Mouse (Mus musculus) myocyte (in vitro differentiated cells): Measurements from ENCODE around the gene Lrrc1.
A peak's percentile ranks its signal among the peaks of the same experiment; 100 is the strongest.
"Not testable (repeated sequence)": the region's sequence is repeated elsewhere in the genome, so short reads cannot be mapped to it uniquely, and the experiment has no call there.

Source experiments
- CEBPB ChIP-seq: IDR thresholded peaks from 2 replicates; pipeline ENCODE4 v1.6.1; 2011; ENCODE audit warnings: mild to moderate bottlenecking, moderate library complexity; ENCODE audit not compliant: poor library complexity, insufficient read depth, severe bottlenecking
- MYOD1 ChIP-seq, 3 experiments: IDR thresholded peaks; one replicate each; pipeline ENCODE4 v1.6.1; 2011; ENCODE audit warnings: control low read depth in 2 of 3, low read depth in 2 of 3, mild to moderate bottlenecking in 2 of 3, moderate library complexity in 1 of 3; ENCODE audit not compliant: insufficient read length in 2 of 3, control insufficient read depth in 1 of 3
- MYOG ChIP-seq, 3 experiments: IDR thresholded peaks; one replicate each; pipeline ENCODE4 v1.6.1; 2011; ENCODE audit warnings: control low read depth in 2 of 3, low read depth in 2 of 3, mild to moderate bottlenecking in 2 of 3; ENCODE audit not compliant: insufficient read length in 2 of 3, control insufficient read depth in 1 of 3, insufficient read depth in 1 of 3
- POLR2A ChIP-seq: IDR thresholded peaks from one replicate; pipeline ENCODE4 v1.6.1; 2011; ENCODE audit warnings: low read depth, mild to moderate bottlenecking, control low read depth, moderate library complexity; ENCODE audit not compliant: insufficient read length

- not testable (repeated sequence) for TF ChIP-seq MYOG (IDR thresholded peaks at IDR 0.05; ENCODE audit: control insufficient read depth in 1 of 3, insufficient read depth in 1 of 3, insufficient read length in 2 of 3, low read depth in 2 of 3); POLR2A; CEBPB
- peak; percentile 35 to 58 (median 36) for TF ChIP-seq MYOD1 (IDR thresholded peaks at IDR 0.05; ENCODE audit: control insufficient read depth in 1 of 3, insufficient read length in 2 of 3, low read depth in 2 of 3)
Measured at GRCm38 (mm10) chr9:77574996-77575395, 30.3 kb upstream of the Lrrc1 start.
